Mouse (Mus musculus): Measurements from ENCODE around the gene Cdc34. TPM values are rescaled to one million over a fixed set of nuclear protein-coding genes. Genes with fewer than 3 reads are reported as not detected.

The Cdc34 gene
- 164 and 166 TPM in 2 replicates for polyA plus RNA-seq (2015; fragmentation: Nextera tagmentation; extraction: Ambion mirVana)

DNA sequence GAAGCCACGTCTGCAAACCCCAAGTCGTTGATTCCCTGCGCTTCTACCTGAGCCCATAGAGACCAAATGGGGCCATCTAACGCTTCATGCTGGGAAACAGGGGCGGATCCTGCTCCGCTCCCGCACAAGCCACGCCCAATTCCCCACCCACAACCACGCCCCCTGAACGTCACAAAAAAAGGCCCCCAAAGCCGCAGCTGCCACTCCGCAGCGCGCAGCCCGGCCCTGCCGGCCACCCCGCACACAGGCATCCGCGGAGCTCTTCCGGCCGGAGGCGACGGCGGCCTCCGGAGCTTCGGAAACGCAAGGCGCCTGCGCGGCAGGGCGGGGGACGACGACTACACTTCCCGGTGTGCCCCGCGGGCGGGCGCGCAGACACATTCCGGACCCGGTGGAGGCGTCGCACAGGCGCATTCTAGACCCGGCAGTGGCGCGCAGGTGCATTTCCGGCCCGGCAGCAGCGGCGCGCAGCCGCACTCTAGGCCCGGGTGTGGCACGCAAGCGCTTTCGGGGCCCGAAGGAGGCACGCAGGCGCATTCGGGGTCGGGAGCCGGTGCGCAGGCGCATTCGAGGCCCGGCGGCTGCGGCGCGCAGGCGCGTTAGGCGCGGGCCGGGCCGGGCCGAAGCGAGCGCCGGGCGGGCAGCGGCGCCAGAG, at the start of gene Cdc34:
Cdc34 (plus strand) TSS at position 605 of the 655 bp plus-strand sequence.
- DNase-seq (peak; percentile 99), ATAC-seq (ENCODE audit: low read depth) (peak; percentile 90)
- H3K9ac ChIP-seq: peak within 1 kb of the TSS; percentile 91
- H3K27ac ChIP-seq: peak within 1 kb of the TSS; percentile 98
- peaks cover 42% of the 10 kb centered on the region for H3K4me1 ChIP-seq (replicated peaks)
- peak within 1 kb of the TSS; percentile 91 for H3K4me3 ChIP-seq (replicated peaks)
- H3K27me3 ChIP-seq: peaks cover 2% of the 10 kb centered on the region; the same call in 1 of the 2 replicates
- no peaks in the 10 kb centered on the region for H3K9me3 ChIP-seq (replicated peaks)
- peaks cover 31% of the 10 kb centered on the region for H3K36me3 ChIP-seq
- peak within 1 kb of the TSS; percentile 95 for H3K4me2 ChIP-seq
- WGBS (ENCODE audit: insufficient replicate concordance): under 1% methylated on average over 81 of the region's 84 CpGs

DNA sequence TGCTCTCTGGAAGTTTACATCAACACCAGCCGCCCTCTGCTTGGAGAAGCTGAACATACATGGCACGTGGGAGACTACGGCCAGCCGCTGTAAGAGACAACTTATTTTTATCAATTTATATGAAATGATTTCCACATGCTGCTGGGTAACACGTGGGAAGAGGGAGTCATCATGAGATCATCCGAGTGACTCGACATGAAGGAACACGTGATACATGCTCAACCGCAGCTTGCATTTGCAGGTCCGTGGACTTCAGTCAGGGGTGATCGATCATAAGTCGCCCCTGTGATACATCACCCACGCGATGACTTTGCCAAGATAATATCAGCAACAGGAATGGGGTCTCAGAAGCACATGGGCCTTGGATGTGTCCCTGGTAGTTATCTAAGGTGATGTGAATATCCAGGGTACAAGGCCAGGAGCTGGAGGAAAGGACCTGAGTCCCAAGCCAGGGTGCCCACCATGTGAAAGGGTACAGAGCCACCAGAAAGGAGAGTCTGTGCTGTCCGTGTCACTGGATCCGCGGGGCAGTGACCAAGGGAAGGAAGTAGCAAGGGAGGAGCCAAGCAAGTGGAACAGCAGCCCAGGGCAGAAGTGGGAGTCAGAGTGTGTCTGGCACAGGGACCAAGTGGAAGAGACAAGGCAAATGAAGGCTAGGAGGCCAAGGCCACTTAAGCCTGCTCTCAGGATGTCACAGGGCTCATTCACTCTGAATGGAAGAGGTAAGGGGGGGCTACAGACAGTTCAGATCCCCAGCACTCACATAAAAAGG, 48.8 kb upstream of the Cdc34 start:
- Histone ChIP-seq H3K4me3 (replicated peaks) (no peak overlapping the region), H3K36me3 (no peaks in the 10 kb centered on the region), H3K4me2 (no peak overlapping the region), H3K27ac (no peak overlapping the region), H3K9me3 (replicated peaks) (no peaks in the 10 kb centered on the region), H3K4me1 (replicated peaks) (peaks cover 6% of the 10 kb centered on the region), H3K9ac (no peak overlapping the region), H3K27me3 (peaks cover 38% of the 10 kb centered on the region)
- ATAC-seq (ENCODE audit: low read depth): no peak
- WGBS (ENCODE audit: insufficient replicate concordance): 63% methylated on average over 17 of the region's 17 CpGs
- DNase-seq: no peak

DNA sequence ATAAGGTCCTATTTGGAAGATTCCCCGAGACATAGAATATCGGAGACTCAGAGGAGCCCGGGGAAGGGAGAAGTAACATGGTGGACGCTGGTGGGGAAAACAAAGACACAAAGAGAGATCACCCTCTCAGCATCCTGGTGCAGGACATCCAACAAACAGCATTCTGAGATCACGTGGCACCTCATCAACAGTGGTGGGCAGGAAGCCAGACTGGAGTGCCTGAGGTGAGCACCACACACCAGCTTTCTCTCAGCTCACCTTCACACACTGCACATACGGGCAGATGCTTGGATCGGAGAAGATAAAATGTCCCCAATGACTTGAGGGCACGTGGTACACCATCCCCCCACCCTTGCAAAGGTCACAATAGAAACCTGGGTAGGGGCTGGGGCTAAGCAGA, 45.7 kb upstream of the Cdc34 start:
- Histone ChIP-seq H3K4me1 (replicated peaks) (peaks cover 9% of the 10 kb centered on the region), H3K4me2 (no peak overlapping the region), H3K27me3 (peaks cover 61% of the 10 kb centered on the region)

DNA sequence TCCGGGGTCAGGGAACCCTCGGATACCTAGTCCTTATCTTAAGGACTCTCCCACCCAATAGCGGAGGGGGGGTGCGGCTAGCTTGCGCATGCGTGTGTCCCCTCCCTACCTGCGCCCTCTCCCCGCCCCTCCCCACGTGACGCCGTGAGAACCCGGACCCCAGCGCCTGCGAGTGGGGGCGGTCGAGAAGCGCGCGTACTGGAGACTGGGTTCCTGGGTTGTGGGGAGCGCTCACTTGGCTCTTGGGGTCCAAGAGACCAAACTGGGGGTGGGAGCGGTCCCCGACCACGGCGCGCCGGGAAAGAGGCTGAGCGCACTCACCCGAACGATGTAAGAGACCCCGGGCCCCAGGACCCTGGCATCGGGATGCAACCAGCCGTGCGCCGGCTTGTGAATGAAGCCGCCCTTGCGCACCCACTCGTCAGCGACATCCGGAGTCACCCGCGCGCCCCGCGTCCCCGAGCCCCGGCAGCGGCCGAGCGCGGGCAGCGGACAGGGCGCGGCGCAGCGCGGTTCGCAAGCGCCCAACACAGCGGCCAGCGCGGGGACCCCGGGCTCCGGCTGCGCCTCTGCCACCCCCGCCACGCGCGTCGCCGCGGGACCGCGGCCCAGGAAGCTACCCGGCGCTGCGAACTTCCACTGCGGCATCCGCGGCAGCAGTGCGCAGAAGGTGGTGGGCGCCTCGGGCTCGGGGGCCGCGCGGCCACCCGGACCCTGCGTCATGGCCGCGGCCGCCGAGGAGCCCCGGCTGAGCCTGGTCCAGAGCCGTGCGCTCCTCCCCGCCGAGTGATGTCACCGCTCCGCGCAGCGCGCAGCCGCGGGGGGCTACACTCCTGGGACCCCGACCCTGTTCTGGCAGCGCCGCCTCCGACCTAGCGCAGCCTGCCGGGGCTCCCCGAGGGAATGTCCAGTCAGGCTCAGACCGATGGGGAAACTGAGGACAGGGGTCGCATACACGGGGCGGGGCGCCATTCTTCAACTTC, 44.6 kb upstream of the Cdc34 start, which contains the start of gene Shc2:
Shc2 (minus strand) TSS at position 791 of the 983 bp plus-strand sequence.
- Histone ChIP-seq H3K36me3 (no peaks in the 10 kb centered on the region), H3K4me3 (replicated peaks) (peak within 1 kb of the TSS; percentile 50), H3K4me2 (peak within 1 kb of the TSS; percentile 64), H3K27ac (no peak within 1 kb of the TSS), H3K27me3 (peaks cover 61% of the 10 kb centered on the region), H3K9me3 (replicated peaks) (no peaks in the 10 kb centered on the region), H3K9ac (no peak within 1 kb of the TSS), H3K4me1 (replicated peaks) (peaks cover 9% of the 10 kb centered on the region)
- DNase-seq (no peak), ATAC-seq (ENCODE audit: low read depth) (no peak)
- 1% methylated on average over 70 of the region's 116 CpGs for WGBS (ENCODE audit: insufficient replicate concordance)

More for the DNA sequence above, 45.7 kb upstream of the Cdc34 start:
- DNase-seq: no peak
- no peak for ATAC-seq (ENCODE audit: low read depth)
- Histone ChIP-seq H3K9ac (no peak overlapping the region), H3K36me3 (no peaks in the 10 kb centered on the region), H3K9me3 (replicated peaks) (no peaks in the 10 kb centered on the region), H3K27ac (no peak overlapping the region), H3K4me3 (replicated peaks) (no peak overlapping the region)
- 63% methylated on average over 8 of the region's 8 CpGs for WGBS (ENCODE audit: insufficient replicate concordance)

DNA sequence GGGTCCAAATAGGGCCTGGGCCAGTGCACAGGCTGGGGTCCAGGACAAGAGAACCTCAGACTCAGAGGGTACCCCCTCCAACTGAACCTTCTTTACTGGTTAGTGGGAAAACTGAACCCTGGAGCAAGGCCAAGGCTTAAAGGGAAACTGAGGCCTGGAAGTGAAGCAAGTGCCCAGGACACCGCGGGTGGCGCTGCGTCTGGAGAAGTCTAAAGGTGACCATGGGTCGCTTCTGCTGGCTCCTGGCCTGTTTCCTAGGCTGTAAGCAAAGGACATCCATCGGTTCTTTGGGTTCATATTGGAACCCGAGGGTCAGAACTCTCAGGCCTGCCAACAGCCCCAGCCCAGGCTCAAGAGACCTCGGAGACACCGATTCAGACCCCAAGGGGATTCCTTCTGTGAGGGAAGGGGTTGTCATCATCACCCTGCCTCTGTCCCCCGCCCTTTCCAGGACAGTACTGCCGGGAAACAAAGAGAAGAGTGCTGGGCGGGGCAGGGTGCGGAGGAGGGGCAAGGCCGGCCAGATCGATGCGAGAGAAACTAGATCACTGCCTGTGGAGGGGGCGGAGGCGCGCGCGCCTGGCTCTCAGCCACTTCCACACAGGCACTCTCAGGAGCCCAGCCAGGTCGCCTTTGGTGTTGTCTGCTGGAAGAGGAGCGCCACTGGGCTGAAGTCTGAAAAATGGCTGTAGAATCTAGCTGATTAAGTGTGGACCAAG, 43.4 kb upstream of the Cdc34 start:
- Histone ChIP-seq H3K4me3 (replicated peaks) (no peak overlapping the region), H3K36me3 (no peaks in the 10 kb centered on the region), H3K27me3 (peaks cover 61% of the 10 kb centered on the region), H3K4me2 (no peak overlapping the region), H3K4me1 (replicated peaks) (peaks cover 9% of the 10 kb centered on the region), H3K9me3 (replicated peaks) (no peaks in the 10 kb centered on the region), H3K9ac (no peak overlapping the region), H3K27ac (no peak overlapping the region)
- DNase-seq (no peak), ATAC-seq (ENCODE audit: low read depth) (no peak)
- 7% methylated on average over 23 of the region's 23 CpGs for WGBS (ENCODE audit: insufficient replicate concordance)

DNA sequence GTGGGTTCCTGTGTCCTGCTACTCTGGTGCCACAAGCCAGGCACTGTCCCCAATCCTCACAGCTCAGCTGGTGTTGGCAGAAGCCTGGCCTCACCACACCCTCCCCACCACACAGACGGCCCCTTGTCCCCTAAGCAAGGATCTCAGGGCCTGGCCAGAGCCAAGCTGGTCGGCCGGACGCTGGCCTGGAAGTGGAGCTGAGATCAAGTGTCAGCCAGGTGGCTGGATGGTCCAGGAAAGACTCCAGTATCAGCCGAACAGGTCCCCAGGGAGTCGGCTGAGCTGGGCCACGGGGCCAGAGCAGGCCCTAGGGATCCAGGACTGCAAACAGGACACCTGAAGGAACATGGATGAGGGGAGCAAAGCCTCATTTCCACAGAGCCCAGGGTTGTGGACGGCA, 36.3 kb upstream of the Cdc34 start, which contains the start of gene Odf3l2:
Odf3l2 (minus strand) TSS at position 28 of the 400 bp plus-strand sequence.
- H3K4me3 ChIP-seq (replicated peaks): no peak within 1 kb of the TSS
- ATAC-seq (ENCODE audit: low read depth) (no peak), DNase-seq (no peak)
- no peaks in the 10 kb centered on the region for H3K9me3 ChIP-seq (replicated peaks)
- H3K4me1 ChIP-seq (replicated peaks): no peaks in the 10 kb centered on the region
- H3K4me2 ChIP-seq: no peak within 1 kb of the TSS
- H3K27ac ChIP-seq: no peak within 1 kb of the TSS
- no peaks in the 10 kb centered on the region for H3K36me3 ChIP-seq
- 71% methylated on average over 8 of the region's 8 CpGs for WGBS (ENCODE audit: insufficient replicate concordance)
- H3K27me3 ChIP-seq: no peaks in the 10 kb centered on the region; the same call in 1 of the 2 replicates
- H3K9ac ChIP-seq: no peak within 1 kb of the TSS

DNA sequence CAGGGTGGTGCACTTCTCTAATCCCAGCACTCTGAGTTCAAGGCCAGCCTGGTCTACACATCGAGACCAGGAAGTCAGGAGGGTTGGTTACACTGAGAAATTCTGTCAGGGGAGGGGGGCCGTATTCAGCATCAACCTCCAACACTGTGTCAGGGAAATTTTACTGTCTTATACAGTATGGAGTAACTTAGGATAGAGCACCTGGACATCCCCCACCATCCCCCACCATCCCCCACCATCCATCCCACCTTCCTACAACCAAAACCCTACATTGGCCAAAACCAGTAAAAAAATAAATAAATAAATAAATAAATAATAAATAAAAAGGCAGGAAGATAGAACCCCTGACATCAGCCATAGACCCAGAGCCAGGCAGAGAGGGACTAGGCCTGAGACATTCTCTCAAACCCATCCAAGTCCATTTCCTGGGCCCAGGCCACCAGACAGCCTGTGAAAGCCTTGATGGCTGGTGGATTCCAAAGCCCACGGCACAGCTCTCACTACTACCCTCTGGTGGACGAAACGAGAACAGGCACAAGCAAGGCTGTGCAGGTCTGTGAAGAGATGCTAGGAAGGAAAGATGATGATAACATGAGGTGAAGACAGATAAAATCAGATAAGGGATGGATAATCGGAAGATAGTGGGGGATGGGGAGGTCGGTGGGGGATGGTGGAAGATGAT, 32.8 kb upstream of the Cdc34 start:
- Histone ChIP-seq H3K36me3 (no peaks in the 10 kb centered on the region), H3K4me1 (replicated peaks) (no peaks in the 10 kb centered on the region), H3K4me2 (no peak overlapping the region), H3K27me3 (peaks cover 17% of the 10 kb centered on the region), H3K9ac (no peak overlapping the region), H3K27ac (no peak overlapping the region), H3K4me3 (replicated peaks) (no peak overlapping the region), H3K9me3 (replicated peaks) (no peaks in the 10 kb centered on the region)
- WGBS (ENCODE audit: insufficient replicate concordance): 18% methylated on average over 7 of the region's 7 CpGs
- ATAC-seq (ENCODE audit: low read depth) (no peak), DNase-seq (peak; percentile 26)

DNA sequence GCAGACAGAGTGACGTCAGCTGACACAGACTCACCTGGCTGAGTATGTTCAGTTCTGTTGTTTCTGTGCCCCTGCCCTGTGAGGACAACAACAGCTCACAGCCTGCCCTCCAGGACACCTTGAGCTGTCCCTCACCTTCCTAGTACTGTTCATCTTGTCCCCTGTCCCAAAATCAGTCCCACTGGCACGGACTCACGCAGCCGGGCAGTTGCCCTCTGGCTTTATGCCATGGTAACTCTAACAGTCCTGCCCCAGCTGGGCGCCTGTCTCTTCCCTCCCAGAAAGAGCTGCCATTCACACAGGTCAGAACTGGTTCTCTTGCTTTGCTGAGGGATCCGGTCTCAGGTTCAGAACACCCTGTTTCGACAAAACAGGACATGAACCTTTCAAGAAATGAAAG, 29.2 kb upstream of the Cdc34 start:
- WGBS (ENCODE audit: insufficient replicate concordance): 63% methylated on average over 7 of the region's 7 CpGs
- DNase-seq (no peak), ATAC-seq (ENCODE audit: low read depth) (no peak)
- Histone ChIP-seq H3K9me3 (replicated peaks) (no peaks in the 10 kb centered on the region), H3K4me3 (replicated peaks) (no peak overlapping the region), H3K9ac (no peak overlapping the region), H3K27ac (no peak overlapping the region), H3K36me3 (no peaks in the 10 kb centered on the region), H3K27me3 (peaks cover 30% of the 10 kb centered on the region), H3K4me1 (replicated peaks) (no peaks in the 10 kb centered on the region), H3K4me2 (no peak overlapping the region)

DNA sequence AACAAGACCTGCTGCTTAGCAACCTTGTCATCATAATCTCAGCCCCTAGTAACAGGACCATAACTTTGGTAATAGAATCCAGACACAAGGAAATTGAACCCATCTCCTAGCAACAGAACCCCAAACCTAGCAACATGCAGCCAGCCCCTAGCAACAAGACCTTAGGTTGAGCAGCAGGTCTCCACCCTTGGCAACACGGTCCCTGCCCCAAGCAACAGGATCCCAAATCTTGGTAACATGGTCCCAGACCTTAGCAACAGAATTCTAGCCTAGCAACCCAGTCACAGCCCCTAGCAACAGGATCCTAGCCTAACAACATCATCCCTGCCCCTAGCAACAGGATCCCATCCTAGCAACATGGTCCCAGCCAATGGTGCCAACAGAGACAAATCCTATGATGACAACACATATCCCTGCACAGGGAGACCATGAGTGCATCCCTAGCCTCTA, 27.0 kb upstream of the Cdc34 start:
- Histone ChIP-seq H3K4me1 (replicated peaks) (no peaks in the 10 kb centered on the region), H3K36me3 (no peaks in the 10 kb centered on the region), H3K9me3 (replicated peaks) (no peaks in the 10 kb centered on the region), H3K27me3 (peaks cover 30% of the 10 kb centered on the region), H3K9ac (no peak overlapping the region), H3K4me3 (replicated peaks) (no peak overlapping the region), H3K27ac (no peak overlapping the region), H3K4me2 (no peak overlapping the region)
- DNase-seq (no peak), ATAC-seq (ENCODE audit: low read depth) (no peak)
- 53% methylated on average over 1 of the region's 1 CpGs for WGBS (ENCODE audit: insufficient replicate concordance)

DNA sequence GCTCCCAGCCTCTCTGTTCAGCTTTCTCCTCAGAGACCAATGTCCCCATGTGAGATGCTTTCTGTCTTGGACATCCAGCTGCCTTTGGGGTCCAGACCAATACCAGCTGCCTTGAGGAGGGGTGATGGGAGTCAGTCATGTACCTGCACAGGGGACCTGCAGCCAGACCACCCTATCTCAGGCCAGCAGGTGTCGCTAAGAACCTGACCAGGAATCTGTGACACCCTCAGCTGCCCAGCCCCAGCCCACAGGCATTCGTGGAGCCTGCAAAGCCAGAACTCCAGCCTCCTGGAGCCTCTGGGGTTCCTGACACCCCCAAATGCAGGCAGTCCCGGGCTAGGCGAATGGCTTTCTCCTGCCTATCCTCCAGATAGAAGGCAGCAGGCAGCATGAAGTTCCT, 23.2 kb upstream of the Cdc34 start:
- Histone ChIP-seq H3K4me1 (replicated peaks) (peaks cover 5% of the 10 kb centered on the region), H3K9ac (no peak overlapping the region), H3K27ac (no peak overlapping the region), H3K27me3 (peaks cover 16% of the 10 kb centered on the region), H3K4me2 (no peak overlapping the region), H3K9me3 (replicated peaks) (no peaks in the 10 kb centered on the region), H3K36me3 (no peaks in the 10 kb centered on the region), H3K4me3 (replicated peaks) (no peak overlapping the region)
- 25% methylated on average over 4 of the region's 4 CpGs for WGBS (ENCODE audit: insufficient replicate concordance)
- ATAC-seq (ENCODE audit: low read depth): no peak
- no peak for DNase-seq

Measured in liver, embryonic 13.5 days (tissue).